Mouse (Mus musculus): Measurements from ENCODE around the gene Catsperg1. TPM values are rescaled to one million over a fixed set of nuclear protein-coding genes. Genes with fewer than 3 reads are reported as not detected.

Gene Catsperg1
- polyA plus RNA-seq, 1 experiment from 2014 or later = 0.38 TPM

- peak overlapping the region; percentile 37 for H3K4me3 ChIP-seq
- ATAC-seq (ENCODE audit: insufficient number of reproducible peaks, low FRiP score) = no peak
- H3K4me1 ChIP-seq (replicated peaks) = peaks cover 9% of the 10 kb centered on the region; the same call in 1 of the 2 replicates
- no peaks in the 10 kb centered on the region for H3K36me3 ChIP-seq
- H3K27ac ChIP-seq (ENCODE audit: poor library complexity, severe bottlenecking) = no peak overlapping the region
- 2% methylated on average over 4 of the region's 4 CpGs for WGBS
- peak overlapping the region; percentile 46 for H3K9ac ChIP-seq
- peak overlapping the region; percentile 67 for H3K4me2 ChIP-seq
- peaks cover 27% of the 10 kb centered on the region for H3K27me3 ChIP-seq (replicated peaks)
- H3K9me3 ChIP-seq (replicated peaks) = no peaks in the 10 kb centered on the region
Observed at GRCm38 (mm10) chr7:29134230-29134629, 79.6 kb downstream of the Catsperg1 start.

Other genes with a start within 250 kb of the Catsperg1 start
- 254 and 255 TPM in 2 replicates for gene Eif3k, start 232.2 kb downstream of the Catsperg1 start, polyA plus RNA-seq (2016; fragmentation: Nextera tagmentation; extraction: Ambion mirVana)
- gene Map4k1, start 232.0 kb downstream of the Catsperg1 start, polyA plus RNA-seq (2016; fragmentation: Nextera tagmentation; extraction: Ambion mirVana) = 5.8 and 6.5 TPM in 2 replicates
- gene Ryr1, start 88.9 kb downstream of the Catsperg1 start, polyA plus RNA-seq (2016; fragmentation: Nextera tagmentation; extraction: Ambion mirVana) = 0.14 and 0.24 TPM in 2 replicates
- gene Rasgrp4, start 79.2 kb downstream of the Catsperg1 start, polyA plus RNA-seq (2016; fragmentation: Nextera tagmentation; extraction: Ambion mirVana) = 0.71 and 0.95 TPM in 2 replicates
- 13.5 TPM in 2 replicates for gene Fam98c, start 57.8 kb downstream of the Catsperg1 start, polyA plus RNA-seq (2016; fragmentation: Nextera tagmentation; extraction: Ambion mirVana)
- gene Ggn, start 43.8 kb downstream of the Catsperg1 start, polyA plus RNA-seq (2016; fragmentation: Nextera tagmentation; extraction: Ambion mirVana) = 0.21 and 0.41 TPM in 2 replicates
- 1.6 and 2.1 TPM in 2 replicates for gene Spred3, start 43.6 kb downstream of the Catsperg1 start, polyA plus RNA-seq (2016; fragmentation: Nextera tagmentation; extraction: Ambion mirVana)
- 221 and 225 TPM in 2 replicates for gene Psmd8, start 33.3 kb downstream of the Catsperg1 start, polyA plus RNA-seq (2016; fragmentation: Nextera tagmentation; extraction: Ambion mirVana)
- gene Kcnk6, start 18.5 kb upstream of the Catsperg1 start, polyA plus RNA-seq (2016; fragmentation: Nextera tagmentation; extraction: Ambion mirVana) = 3.4 and 4.3 TPM in 2 replicates
- 99.4 and 104 TPM in 2 replicates for gene Yif1b, start 24.3 kb upstream of the Catsperg1 start, polyA plus RNA-seq (2016; fragmentation: Nextera tagmentation; extraction: Ambion mirVana)
- gene 2200002D01Rik, start 34.4 kb upstream of the Catsperg1 start, polyA plus RNA-seq (2016; fragmentation: Nextera tagmentation; extraction: Ambion mirVana) = 9.2 and 11.7 TPM in 2 replicates
- 87.7 and 90.4 TPM in 2 replicates for gene Spint2, start 67.9 kb upstream of the Catsperg1 start, polyA plus RNA-seq (2016; fragmentation: Nextera tagmentation; extraction: Ambion mirVana)
- gene Ppp1r14a, start 75.3 kb upstream of the Catsperg1 start, polyA plus RNA-seq (2016; fragmentation: Nextera tagmentation; extraction: Ambion mirVana) = 13.2 and 13.9 TPM in 2 replicates
- 2.2 TPM in 2 replicates for gene Dpf1, start 89.9 kb upstream of the Catsperg1 start, polyA plus RNA-seq (2016; fragmentation: Nextera tagmentation; extraction: Ambion mirVana)